Mouse (Mus musculus) ovary, adult 10 weeks (tissue): ENCODE data around the gene Ap1m1. TPM values are rescaled to one million over a fixed set of nuclear protein-coding genes. Genes with fewer than 3 reads are reported as not detected.

Experiments used
- polyA plus RNA-seq: library from polyadenylated mRNA; stranded (reverse); fragments of 350-450 nt; fragmentation: Illumina TruSeq; extraction: RNeasy Lipid Tissue Mini Kit (QIAGEN cat#74804); gene quantifications from one replicate; pipeline ENCODE4 v1.2.3, GENCODE M21; 2014

Gene Ap1m1
- 17.5 TPM for polyA plus RNA-seq

GRCm38 (mm10) chr8:72239499-72240402, at the start of gene Ap1m1:
Ap1m1 (plus strand) TSS chr8:72240018.

GRCm38 (mm10) chr8:72212751-72213150, 27.1 kb upstream of the Ap1m1 start, which contains the start of gene Cib3:
Cib3 (minus strand) TSS chr8:72212837.

GRCm38 (mm10) chr8:72213536-72213935, 26.3 kb upstream of the Ap1m1 start, which contains the start of gene Gm11034:
Gm11034 (minus strand) TSS chr8:72213636.

GRCm38 (mm10) chr8:72219541-72220363, 20.1 kb upstream of the Ap1m1 start, which contains the start of gene Fam32a:
Fam32a (plus strand) TSS chr8:72219730.

GRCm38 (mm10) chr8:72305210-72305905, 65.5 kb downstream of the Ap1m1 start, which contains the start of gene Gm10282:
Gm10282 (minus strand) TSS chr8:72305260.

Other genes starting within 250 kb of the Ap1m1 start
- gene Cyp4f18, start 230.4 kb upstream of the Ap1m1 start, polyA plus RNA-seq = not detected
- gene Olfr372, start 198.8 kb upstream of the Ap1m1 start, polyA plus RNA-seq = not detected
- gene Olfr373, start 156.8 kb upstream of the Ap1m1 start, polyA plus RNA-seq = not detected
- not detected for gene Olfr374, start 133.0 kb upstream of the Ap1m1 start, polyA plus RNA-seq
- gene Tpm4, start 105.0 kb upstream of the Ap1m1 start, polyA plus RNA-seq = 645 TPM
- gene Rab8a, start 78.8 kb upstream of the Ap1m1 start, polyA plus RNA-seq = 45.2 TPM
- not detected for gene Hsh2d, start 50.4 kb upstream of the Ap1m1 start, polyA plus RNA-seq
- gene Cib3, start 27.2 kb upstream of the Ap1m1 start, polyA plus RNA-seq = not detected
- gene Gm11034, start 26.4 kb upstream of the Ap1m1 start, polyA plus RNA-seq = not detected
- 71.7 TPM for gene Fam32a, start 20.3 kb upstream of the Ap1m1 start, polyA plus RNA-seq
- 3.6 TPM for gene Gm10282, start 65.2 kb downstream of the Ap1m1 start, polyA plus RNA-seq
- 13.2 TPM for gene Klf2, start 79.0 kb downstream of the Ap1m1 start, polyA plus RNA-seq
- gene Eps15l1, start 181.4 kb downstream of the Ap1m1 start, polyA plus RNA-seq = 37.0 TPM
- 5.4 TPM for gene Calr3, start 203.9 kb downstream of the Ap1m1 start, polyA plus RNA-seq
- gene 1700030K09Rik, start 203.9 kb downstream of the Ap1m1 start, polyA plus RNA-seq = 0.80 TPM
- 5.6 TPM for gene Cherp, start 235.2 kb downstream of the Ap1m1 start, polyA plus RNA-seq